Mouse (Mus musculus) gastrocnemius, postnatal 25 days (tissue): ENCODE data around the gene Wnt8b. TPM values are rescaled to one million over a fixed set of nuclear protein-coding genes. Genes with fewer than 3 reads are reported as not detected.
"Not testable (repeated sequence)": the region's sequence is repeated elsewhere in the genome, so short reads cannot be mapped to it uniquely, and the experiment has no call there.

Experiments used
- DNase-seq: peaks from one replicate; pipeline ENCODE4 v3.0.0; 2022
- long read RNA-seq, 2 experiments: library from polyadenylated mRNA; stranded (forward); transcript quantifications; one replicate each; pipeline ENCODE4 v2.0.0; 2021
- total RNA-seq, 2 experiments: library from RNA; stranded (reverse); gene quantifications; 1 replicate in 1 of 2; 2 replicates in 1 of 2; pipeline ENCODE4 v1.2.3; 2021

Gene Wnt8b
- total RNA-seq, result not detected
- long read RNA-seq, experiment 1, result 0 reads
- long read RNA-seq, experiment 2, result 0 reads

DNA sequence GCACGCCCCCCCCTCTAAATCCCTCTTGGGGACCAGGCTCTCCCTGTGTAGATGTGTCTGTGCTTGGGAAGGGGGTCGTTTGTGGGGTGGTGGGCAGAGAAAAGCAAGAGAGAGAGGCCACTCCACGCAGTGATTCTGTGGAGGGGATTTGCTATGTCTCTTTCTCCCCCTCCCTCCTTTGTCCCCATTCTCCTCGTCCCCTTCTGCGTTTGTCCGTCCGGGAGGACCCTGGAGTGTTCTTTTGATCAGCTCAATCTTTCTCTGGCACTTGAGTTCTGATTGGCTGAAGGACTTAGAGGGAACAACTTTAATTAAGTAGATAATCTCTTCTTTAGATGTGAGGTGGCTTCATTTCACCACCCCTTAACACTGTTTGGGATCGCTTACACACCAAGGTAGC lies at the start of gene Wnt8b:
Gene Wnt8b, plus strand, starts transcription at position 345 of the 400 bp plus-strand sequence.
- no peak for DNase-seq

DNA sequence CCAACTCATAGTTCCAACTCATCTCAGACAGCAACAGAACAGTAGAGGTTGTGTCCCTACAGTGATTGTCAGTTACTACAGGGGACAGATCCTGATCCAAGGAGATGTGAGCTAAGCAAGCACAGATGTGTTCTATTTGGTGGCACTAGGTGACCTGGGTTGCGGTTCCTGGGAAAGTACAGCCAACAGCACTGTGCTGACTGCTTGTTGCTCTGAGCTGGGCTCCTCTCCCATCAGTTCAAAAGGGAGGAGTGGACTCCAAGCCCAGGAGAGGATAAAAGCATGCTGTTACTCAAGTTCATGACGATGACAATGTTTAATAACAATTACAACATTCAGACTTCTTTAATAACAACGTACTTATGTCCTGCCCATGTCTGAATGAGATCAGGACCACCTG lies 47.5 kb upstream of the Wnt8b start:
- DNase-seq, result no peak

GRCm38 (mm10) chr19:44447927-44448326 lies 45.3 kb upstream of the Wnt8b start:
- DNase-seq, result no peak

DNA sequence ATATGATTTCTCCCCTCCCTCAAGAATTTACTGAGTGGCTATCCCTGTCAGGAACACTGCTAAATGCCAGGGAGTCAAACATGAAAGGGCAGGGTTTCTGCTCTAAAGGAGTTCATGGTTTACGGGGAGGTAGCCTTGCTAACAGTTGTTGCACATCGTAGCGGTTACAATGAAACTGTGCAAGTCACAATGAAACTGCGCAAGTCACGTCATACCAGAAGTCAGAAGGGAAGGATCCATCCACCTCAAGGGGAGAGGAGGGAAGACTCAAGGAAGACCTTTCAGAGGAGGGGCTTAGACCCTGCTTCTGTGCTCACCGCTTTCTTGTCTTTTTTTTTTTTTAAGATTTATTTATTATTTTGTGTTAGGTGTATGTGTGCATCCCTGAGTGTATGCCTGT lies 38.4 kb upstream of the Wnt8b start:
- DNase-seq, result no peak

- no peak for DNase-seq
Observed at GRCm38 (mm10) chr19:44455356-44455755, 37.9 kb upstream of the Wnt8b start.

DNA sequence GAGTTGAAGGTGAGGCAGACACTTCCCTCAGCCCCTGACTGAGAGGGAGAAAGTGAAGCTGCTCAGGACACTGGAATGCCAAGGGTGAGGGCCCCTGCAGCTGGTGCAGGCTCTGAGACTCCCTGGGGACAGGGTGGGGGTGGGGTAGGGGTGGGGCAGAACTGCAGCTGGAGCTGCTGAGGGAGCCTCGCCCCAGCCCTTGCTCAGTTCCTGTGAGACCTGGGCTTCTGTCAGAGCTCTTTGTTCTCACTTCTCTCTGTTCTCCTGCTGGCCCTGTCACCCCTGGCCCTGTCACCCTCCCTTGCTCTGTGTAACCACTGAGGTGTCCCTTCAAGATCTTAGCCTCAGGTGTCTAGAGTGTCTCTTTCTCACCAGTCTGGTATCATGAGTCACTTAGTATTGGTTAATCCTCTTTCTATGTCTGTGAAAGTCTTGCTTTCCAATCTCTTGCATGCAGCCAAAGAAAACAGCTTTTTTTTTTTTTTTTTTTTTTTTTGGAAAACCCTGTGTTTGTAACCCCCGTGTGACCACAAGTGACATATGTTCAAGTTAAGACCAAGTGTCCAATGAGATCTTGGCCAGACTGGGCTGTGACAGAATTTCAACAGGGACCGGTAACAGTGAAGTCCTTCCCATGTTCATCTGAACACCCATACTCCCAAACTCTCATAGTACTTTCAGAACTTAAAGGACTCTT lies 35.8 kb upstream of the Wnt8b start:
- DNase-seq, result no peak

- peak; percentile 71 for DNase-seq
Observed at GRCm38 (mm10) chr19:44458696-44459095, 34.6 kb upstream of the Wnt8b start.

DNA sequence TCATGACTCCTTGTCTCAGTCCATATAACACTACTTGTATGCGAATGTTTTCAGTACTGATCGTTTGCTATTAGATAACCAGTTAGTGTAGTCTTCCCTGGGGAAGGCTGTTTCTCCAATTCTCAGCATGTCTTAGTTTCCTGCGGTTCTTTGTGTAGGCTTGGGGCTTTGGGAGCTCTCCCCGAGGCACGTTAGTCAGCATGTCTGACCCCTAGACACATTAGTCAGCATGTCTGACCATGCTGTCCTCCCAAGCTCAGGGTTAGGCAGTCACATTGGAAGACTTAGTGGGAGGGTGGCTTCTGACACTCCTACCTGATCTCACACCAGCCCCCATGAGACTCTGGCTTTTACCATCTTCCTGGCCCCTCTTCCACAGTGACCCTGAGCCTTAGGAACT lies 32.8 kb upstream of the Wnt8b start:
- DNase-seq, result no peak

DNA sequence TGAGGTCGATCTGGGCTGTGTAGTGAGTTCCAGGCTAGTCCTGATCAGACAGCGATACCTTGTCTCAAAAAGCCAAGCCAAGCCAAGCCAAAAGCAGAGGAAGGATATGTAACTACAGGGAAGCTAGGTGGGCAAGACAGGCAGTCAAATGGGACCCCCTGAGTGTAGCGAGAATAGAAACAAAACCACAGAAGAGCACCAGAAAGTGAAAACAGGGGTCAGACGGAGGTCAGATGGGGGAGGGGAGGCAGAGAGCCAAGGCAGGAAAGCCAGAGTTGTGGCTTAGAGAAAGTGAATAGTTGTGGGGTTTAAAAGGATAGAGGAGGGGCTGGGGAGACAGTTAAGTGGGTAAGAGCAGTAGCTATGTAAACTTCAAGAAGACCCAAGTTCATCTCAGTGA lies 31.8 kb upstream of the Wnt8b start:
- DNase-seq, result no peak

GRCm38 (mm10) chr19:44462141-44462540 lies 31.1 kb upstream of the Wnt8b start:
- no peak for DNase-seq

DNA sequence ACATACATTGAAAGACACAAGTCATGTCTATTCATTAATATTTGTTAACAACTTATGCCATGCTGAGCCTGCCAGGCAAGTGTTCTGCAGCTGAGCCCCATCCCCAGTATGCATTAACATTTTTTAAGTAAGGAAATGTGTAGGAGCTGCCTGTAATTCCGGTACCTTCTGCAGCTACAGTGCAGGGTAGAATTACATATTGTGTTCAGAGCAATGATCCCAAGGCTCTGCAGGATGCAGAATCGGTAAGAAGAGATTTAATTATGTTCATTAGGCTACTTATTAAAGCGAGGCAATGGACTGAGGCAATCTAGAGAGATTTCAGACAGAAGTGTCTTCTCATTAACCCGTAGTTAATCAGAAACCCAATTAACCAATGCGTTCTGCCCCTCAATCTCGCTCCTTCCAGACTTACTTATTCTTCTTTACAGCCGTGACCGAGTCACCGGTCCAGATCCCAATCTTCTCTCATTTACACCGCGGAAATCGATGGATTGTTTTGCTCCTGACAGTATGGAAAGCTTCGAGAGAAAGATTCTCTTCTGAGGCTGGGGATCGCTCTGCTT lies 27.2 kb upstream of the Wnt8b start:
- DNase-seq, result not testable (repeated sequence)

DNA sequence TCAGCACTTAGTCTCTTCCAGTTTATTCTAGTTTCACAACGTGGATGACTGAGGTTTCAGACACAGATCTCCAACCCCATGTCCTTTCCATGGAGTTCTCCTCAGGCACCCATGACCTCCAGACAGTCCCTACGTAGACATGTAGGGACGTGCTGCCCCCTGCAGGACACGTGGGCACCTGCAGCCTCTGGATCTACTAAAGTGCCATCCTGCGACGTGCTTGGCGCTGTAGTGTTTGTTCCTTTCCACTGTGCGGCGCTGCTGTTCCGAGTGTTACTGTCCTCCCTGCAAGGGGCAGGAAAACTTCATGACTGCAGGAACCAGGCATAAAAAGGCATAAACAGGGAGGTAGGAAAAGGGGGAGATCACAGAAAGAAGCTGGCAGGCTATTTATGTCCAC lies 19.1 kb upstream of the Wnt8b start:
- DNase-seq, result peak; percentile 75

- DNase-seq, result no peak
Observed at GRCm38 (mm10) chr19:44475268-44475667, 18.0 kb upstream of the Wnt8b start.

- DNase-seq, result no peak
Observed at GRCm38 (mm10) chr19:44476541-44476940, 16.7 kb upstream of the Wnt8b start.

- peak; percentile 8 for DNase-seq
Observed at GRCm38 (mm10) chr19:44487266-44487665, 6.0 kb upstream of the Wnt8b start.

DNA sequence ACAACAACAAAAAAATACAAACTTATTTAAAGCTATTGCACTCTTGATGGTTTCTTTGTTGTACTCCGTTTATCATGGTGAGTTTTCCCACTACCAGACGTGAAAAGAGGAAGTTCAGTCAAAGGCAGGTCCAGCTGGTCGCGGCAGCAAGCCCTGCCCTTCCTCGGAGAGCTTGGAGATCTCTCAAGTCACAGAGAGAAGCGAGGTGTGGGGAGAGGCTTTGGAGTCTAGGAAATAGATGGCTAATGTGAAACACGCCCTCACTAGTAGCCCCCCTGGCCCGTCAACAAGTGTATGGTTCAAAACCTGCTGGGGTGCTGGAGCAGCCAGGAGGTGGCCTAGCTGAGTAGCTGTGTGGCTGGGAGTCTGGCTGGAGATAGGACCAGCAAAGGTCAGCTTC lies 3.2 kb downstream of the Wnt8b start:
- DNase-seq, result no peak

- DNase-seq, result no peak
Observed at GRCm38 (mm10) chr19:44496941-44497340, 3.7 kb downstream of the Wnt8b start.

DNA sequence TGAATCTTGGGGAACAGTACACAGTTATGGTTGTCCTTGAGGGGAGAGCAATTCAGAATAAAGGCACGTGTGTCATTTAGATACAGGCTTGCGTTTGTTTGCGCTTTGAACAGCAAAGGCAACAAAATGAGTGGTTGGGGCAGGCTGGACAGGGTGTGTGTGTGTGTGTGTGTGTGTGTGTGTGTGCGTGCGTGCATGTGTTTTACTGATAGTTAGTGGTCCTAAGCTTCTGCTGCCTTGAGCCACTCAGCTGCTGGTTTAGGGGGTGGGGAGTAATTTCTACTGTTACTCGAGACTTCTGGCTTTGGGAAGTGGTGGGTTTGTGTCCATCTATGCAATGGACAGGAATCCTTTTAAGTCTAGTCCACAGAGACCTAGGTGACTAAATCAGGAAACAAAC lies 5.7 kb downstream of the Wnt8b start:
- DNase-seq, result no peak

DNA sequence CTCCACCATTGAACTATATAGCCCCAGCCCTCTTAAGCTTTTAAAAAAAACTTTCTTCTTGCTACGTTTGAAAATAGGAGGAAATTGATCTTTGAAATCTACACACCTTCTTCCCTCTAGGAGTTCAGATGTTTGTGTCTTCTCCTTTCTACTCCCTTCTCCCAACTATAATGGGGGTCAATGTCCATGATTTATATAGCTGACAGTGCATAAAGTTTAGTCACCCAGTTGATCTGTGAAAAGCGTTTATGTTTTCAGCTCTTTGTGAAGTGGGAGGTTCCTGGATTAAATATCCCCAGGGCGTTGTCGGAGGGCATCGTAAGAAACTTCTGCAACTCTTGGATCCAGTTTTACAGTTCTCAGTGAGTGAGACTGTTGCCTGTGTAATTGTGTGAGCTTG lies 7.0 kb downstream of the Wnt8b start:
- no peak for DNase-seq

DNA sequence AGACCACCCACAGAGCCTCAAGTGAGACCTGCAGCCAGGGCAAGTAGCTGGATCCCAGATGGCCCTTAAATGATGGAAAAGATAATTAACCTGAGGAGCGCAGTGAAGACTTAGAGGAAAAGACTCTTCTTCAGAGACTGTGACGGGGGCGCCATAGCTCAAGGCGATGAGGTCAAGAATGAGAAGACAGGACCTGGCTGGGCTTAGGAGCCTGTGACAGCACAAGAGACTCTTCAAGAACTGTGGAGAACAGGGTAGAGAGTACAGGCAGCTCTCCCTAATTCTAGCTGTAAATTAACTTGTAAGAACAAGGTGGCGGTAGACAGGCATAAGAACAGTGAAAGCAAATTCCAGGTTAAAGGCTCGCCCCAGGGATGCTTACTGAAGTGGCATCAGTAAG lies 8.7 kb downstream of the Wnt8b start:
- no peak for DNase-seq

GRCm38 (mm10) chr19:44502741-44503140 lies 9.5 kb downstream of the Wnt8b start:
- peak; percentile 30 for DNase-seq

DNA sequence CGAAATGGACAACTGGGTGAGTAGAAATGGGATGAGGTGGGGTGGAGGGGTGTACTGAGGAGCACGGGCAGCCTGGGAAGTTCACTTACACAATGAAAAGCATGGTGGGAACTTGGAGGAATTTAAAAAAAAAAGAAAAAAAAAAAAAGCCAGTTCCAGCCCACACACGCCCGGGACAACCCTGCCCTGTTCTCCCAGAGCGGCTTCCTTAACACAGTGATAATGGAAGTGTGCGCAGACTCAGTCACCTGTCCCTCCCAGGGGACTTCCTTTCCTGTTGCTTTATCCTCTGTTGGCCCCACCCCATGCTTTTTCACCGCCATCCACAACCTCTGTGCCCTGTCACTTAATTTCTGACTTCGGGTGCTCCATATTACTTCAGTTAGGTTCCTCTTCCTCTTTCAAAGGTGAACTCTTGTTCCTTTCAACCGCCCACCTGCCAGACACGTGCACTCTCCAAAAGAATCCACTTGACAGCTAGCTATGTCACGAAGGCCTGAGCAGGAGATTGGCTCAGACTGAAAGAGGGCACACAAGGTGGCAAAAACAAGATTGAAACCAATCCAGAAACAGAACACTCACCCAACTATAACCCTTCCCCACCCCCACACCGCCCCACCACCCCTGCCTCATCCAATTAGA lies 17.4 kb downstream of the Wnt8b start:
- no peak for DNase-seq

DNA sequence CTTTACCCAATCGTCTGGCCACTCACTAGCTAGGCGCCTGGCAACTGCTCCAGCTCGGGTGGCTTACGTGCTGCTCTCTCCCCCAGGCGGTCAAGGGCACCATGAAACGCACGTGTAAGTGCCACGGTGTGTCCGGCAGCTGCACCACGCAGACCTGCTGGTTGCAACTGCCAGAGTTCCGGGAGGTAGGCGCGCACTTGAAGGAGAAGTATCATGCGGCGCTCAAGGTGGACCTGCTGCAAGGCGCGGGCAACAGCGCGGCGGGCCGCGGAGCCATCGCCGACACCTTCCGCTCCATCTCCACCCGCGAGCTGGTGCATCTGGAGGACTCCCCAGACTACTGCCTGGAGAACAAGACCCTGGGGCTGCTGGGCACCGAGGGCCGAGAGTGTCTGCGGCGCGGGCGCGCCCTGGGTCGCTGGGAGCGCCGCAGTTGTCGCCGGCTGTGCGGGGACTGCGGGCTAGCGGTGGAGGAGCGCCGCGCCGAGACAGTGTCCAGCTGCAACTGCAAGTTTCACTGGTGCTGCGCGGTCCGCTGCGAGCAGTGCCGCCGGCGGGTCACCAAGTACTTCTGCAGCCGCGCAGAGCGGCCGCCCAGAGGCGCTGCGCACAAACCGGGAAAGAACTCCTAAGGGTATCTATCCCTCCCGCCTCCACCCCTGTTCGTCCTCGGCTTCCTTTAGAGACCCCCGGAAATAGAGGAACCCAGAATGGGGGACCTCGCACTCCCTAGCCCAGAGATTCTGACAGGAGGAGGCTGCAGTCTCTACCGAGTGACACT lies 18.4 kb downstream of the Wnt8b start:
- DNase-seq, result no peak
